Mouse (Mus musculus) forebrain, embryonic 12.5 days (tissue): Measurements from ENCODE around the gene A730009L09Rik. TPM values are rescaled to one million over a fixed set of nuclear protein-coding genes. Genes with fewer than 3 reads are reported as not detected.

Source experiments
- polyA plus RNA-seq: library from polyadenylated mRNA; unstranded; fragments of >200 nt; fragmentation: Nextera tagmentation; extraction: Ambion mirVana; gene quantifications from 2 replicates; pipeline ENCODE4 v1.2.1, GENCODE M21; 2016

A730009L09Rik gene
- polyA plus RNA-seq, 1 experiment from 2014 or later = not detected

Other genes with a start within 250 kb of the A730009L09Rik start
- 49.3 and 53.3 TPM in 2 replicates for gene Mrpl39, start 220.6 kb downstream of the A730009L09Rik start, polyA plus RNA-seq